ENCODE assay signal across 16 mouse cellular contexts in genomic region chr10:83728529-83728928, GRCm38 (mm10). TPM values are rescaled to one million over a fixed set of nuclear protein-coding genes. Genes with fewer than 3 reads are reported as not detected.
A peak's percentile ranks its signal among the peaks of the same experiment; 100 is the strongest.
DNase-seq lines count a peak whose midpoint lies in the region; ATAC-seq and TF ChIP-seq lines count a peak whose summit lies in the region.
"Had no signal": no experiment of that assay in that cellular context is flagged by ENCODE, and none has a peak within 500 bp of the region (broad histone marks: within the 10 kb centered on the region; RNA-seq: fewer than 3 reads in every experiment).

No protein-coding gene starts in this region.

- H3K4me2 ChIP-seq in forebrain, embryonic 14.5 days (ENCODE audit: low read length): no peak overlapping the region
- no peak overlapping the region for H3K4me2 ChIP-seq in forebrain, postnatal 0 days (ENCODE audit: low read depth)
- H3K4me2 ChIP-seq in liver, embryonic 12.5 days: no peak overlapping the region
- H3K4me2 ChIP-seq in CH12.LX (ENCODE audit: insufficient read depth, low read depth, poor library complexity, severe bottlenecking): 0 out of 2 replicates have a peak overlapping the region, but pooled peaks have one; percentile 18
- H3K4me2 ChIP-seq: liver, embryonic 13.5 days had no signal

- TF ChIP-seq CTCF in forebrain, postnatal 0 days (IDR thresholded peaks at IDR 0.05; ENCODE audit: low read depth): no peak
- TF ChIP-seq CTCF in CH12.LX (conservative IDR thresholded peaks at IDR 0.05 in 1 of 2, IDR thresholded peaks at IDR 0.05 in 1 of 2; ENCODE audit: low read depth in 2 of 2, low read length in 2 of 2): no peak

- no peak for TF ChIP-seq RAD21 in CH12.LX (IDR thresholded peaks at IDR 0.05; ENCODE audit: low read depth, low read length)

- no peaks in the 10 kb centered on the region; the same call in 1 of the 2 replicates for H3K9me3 ChIP-seq in forebrain, embryonic 14.5 days (replicated peaks; ENCODE audit: control insufficient read depth, low read length)
- H3K9me3 ChIP-seq in forebrain, postnatal 0 days (ENCODE audit: low read length): no peaks in the 10 kb centered on the region
- no peaks in the 10 kb centered on the region; the same call in 1 of the 2 replicates for H3K9me3 ChIP-seq in liver, embryonic 12.5 days (replicated peaks)
- H3K9me3 ChIP-seq in CH12.LX (replicated peaks; ENCODE audit: low read length): peaks cover 6% of the 10 kb centered on the region
- H3K9me3 ChIP-seq: liver, embryonic 13.5 days had no signal

- no peaks in the 10 kb centered on the region for H3K27me3 ChIP-seq in forebrain, embryonic 14.5 days (replicated peaks; ENCODE audit: control insufficient read depth, insufficient read depth, low read length)
- H3K27me3 ChIP-seq in forebrain, postnatal 0 days (ENCODE audit: insufficient read depth, low read length): no peaks in the 10 kb centered on the region
- peaks cover 9% of the 10 kb centered on the region for H3K27me3 ChIP-seq in liver, embryonic 12.5 days (replicated peaks)
- H3K27me3 ChIP-seq in CH12.LX (replicated peaks): peaks cover 2% of the 10 kb centered on the region

- H3K9ac ChIP-seq in forebrain, embryonic 14.5 days (ENCODE audit: low read length): no peak overlapping the region
- H3K9ac ChIP-seq in forebrain, postnatal 0 days: no peak overlapping the region
- no peak overlapping the region for H3K9ac ChIP-seq in liver, embryonic 12.5 days
- no peak overlapping the region for H3K9ac ChIP-seq in CH12.LX (ENCODE audit: insufficient read depth, low read depth)
- H3K9ac ChIP-seq: liver, embryonic 13.5 days had no signal

- dilution Hi-C loops in CH12.LX (cut with MboI; ENCODE audit: extremely low pct_ligation_motif_present, extremely low pct_unique_long_range_greater_than_20kb, low sequenced_read_pairs): no loop called here

- no peak for TF ChIP-seq POLR2A in CH12.LX (IDR thresholded peaks at IDR 0.05; ENCODE audit: low read depth, low read length)

- ATAC-seq in forebrain, embryonic 14.5 days: peak; percentile 29; the same call in 1 of the 2 replicates
- no peak for ATAC-seq in forebrain, postnatal 0 days
- ATAC-seq in liver, embryonic 12.5 days: 0 out of 2 replicates have a peak, but pooled peaks have one; percentile 18

- no peak overlapping the region for H3K4me3 ChIP-seq in forebrain, embryonic 14.5 days (ENCODE audit: low read depth, low read length)
- H3K4me3 ChIP-seq in forebrain, postnatal 0 days (ENCODE audit: low read depth, low read length): no peak overlapping the region
- H3K4me3 ChIP-seq in liver, embryonic 12.5 days: no peak overlapping the region
- no peak overlapping the region for H3K4me3 ChIP-seq in CH12.LX (replicated peaks in 1 of 3; ENCODE audit: low read depth in 2 of 3, low read length in 2 of 3, poor library complexity in 1 of 3)
- H3K4me3 ChIP-seq: liver, embryonic 13.5 days; megakaryocyte, embryonic 14.5 days; myocyte had no signal

- in situ Hi-C loops in CH12.LX (cut with MboI; ENCODE audit: low pct_ligation_motif_present, low pct_unique_long_range_greater_than_20kb, low sequenced_read_pairs): no loop called here

- no peak for DNase-seq in forebrain, embryonic 14.5 days (ENCODE audit: low spot score)
- DNase-seq in forebrain, postnatal 0 days: no peak
- no peak for DNase-seq in liver
- no peak for DNase-seq in CH12.LX (ENCODE audit: extremely low read depth)
- peak; percentile 73 for DNase-seq in thymus, postnatal 0 days (ENCODE audit: low spot score)
- no peak for DNase-seq in gastrocnemius, adult 18-20 months (ENCODE audit: low spot score)
- DNase-seq in ovary, postnatal 36 days (ENCODE audit: low spot score): no peak
- DNase-seq: adrenal gland, postnatal 10 days; B cell, adult 2 months; cerebellum, adult 2 months; liver, embryonic 13.5 days; lung, postnatal 10 days had no signal

- WGBS in forebrain, embryonic 14.5 days: 82% methylated on average over 6 of the region's 6 CpGs
- WGBS in forebrain, postnatal 0 days: 83% methylated on average over 6 of the region's 6 CpGs
- WGBS in liver, embryonic 12.5 days (ENCODE audit: insufficient replicate concordance): 65% methylated on average over 6 of the region's 6 CpGs

- no peaks in the 10 kb centered on the region for H3K36me3 ChIP-seq in forebrain, embryonic 14.5 days (ENCODE audit: control insufficient read depth, insufficient read depth, low read length)
- H3K36me3 ChIP-seq in forebrain, postnatal 0 days (ENCODE audit: insufficient read depth): no peaks in the 10 kb centered on the region
- no peaks in the 10 kb centered on the region for H3K36me3 ChIP-seq in liver, embryonic 12.5 days
- no peaks in the 10 kb centered on the region for H3K36me3 ChIP-seq in CH12.LX (replicated peaks in 1 of 2; ENCODE audit: control insufficient read depth in 1 of 2, insufficient read depth in 1 of 2, low read length in 1 of 2)
- H3K36me3 ChIP-seq: liver, embryonic 13.5 days had no signal

- no peak for TF ChIP-seq EP300 in CH12.LX (IDR thresholded peaks at IDR 0.05; ENCODE audit: low read length)

- H3K79me2 ChIP-seq in CH12.LX (replicated peaks; ENCODE audit: control insufficient read depth, extremely low read depth, insufficient read depth, poor library complexity, severe bottlenecking): no peaks in the 10 kb centered on the region

- H3K27ac ChIP-seq in forebrain, embryonic 14.5 days (ENCODE audit: low read depth, low read length): no peak overlapping the region
- no peak overlapping the region for H3K27ac ChIP-seq in forebrain, postnatal 0 days (ENCODE audit: low read depth, low read length)
- H3K27ac ChIP-seq in liver, embryonic 12.5 days: no peak overlapping the region
- no peak overlapping the region for H3K27ac ChIP-seq in CH12.LX (ENCODE audit: insufficient read depth, low read depth)
- H3K27ac ChIP-seq: liver, embryonic 13.5 days had no signal

- 0 out of 2 replicates have a peak, but pooled peaks cover under 1% of the 10 kb centered on the region for H3K4me1 ChIP-seq in forebrain, embryonic 14.5 days (ENCODE audit: control insufficient read depth, insufficient read depth, low read length)
- H3K4me1 ChIP-seq in forebrain, postnatal 0 days (ENCODE audit: insufficient read depth): peaks cover 3% of the 10 kb centered on the region; the same call in 1 of the 2 replicates
- no peaks in the 10 kb centered on the region for H3K4me1 ChIP-seq in liver, embryonic 12.5 days
- H3K4me1 ChIP-seq in CH12.LX (ENCODE audit: control insufficient read depth in 1 of 2, insufficient read depth in 2 of 2): peaks cover 6 to 10% of the 10 kb centered on the region in 2 experiments; a peak in 3 of 4 replicates
- H3K4me1 ChIP-seq: megakaryocyte, embryonic 14.5 days had no signal

TF ChIP-seq in CH12.LX, 34 proteins besides CTCF, POLR2A, EP300 and RAD21:
- no peak for TF ChIP-seq CHD1 (IDR thresholded peaks at IDR 0.05; ENCODE audit: low read depth, low read length)
- no peak for TF ChIP-seq GABPA (IDR thresholded peaks at IDR 0.05; ENCODE audit: insufficient replicate concordance, low read depth, low read length)
- TF ChIP-seq MAZ (IDR thresholded peaks at IDR 0.05; ENCODE audit: low read depth, low read length): no peak
- no peak for TF ChIP-seq TCF12 (IDR thresholded peaks at IDR 0.05; ENCODE audit: low read depth, low read length)
- no peak for TF ChIP-seq MXI1 (IDR thresholded peaks at IDR 0.05; ENCODE audit: low read depth, low read length)
- no peak for TF ChIP-seq IRF4 (IDR thresholded peaks at IDR 0.05; ENCODE audit: low read depth, low read length)
- no peak for TF ChIP-seq KAT2A (IDR thresholded peaks at IDR 0.05; ENCODE audit: insufficient replicate concordance, low read length)
- TF ChIP-seq PAX5 (IDR thresholded peaks at IDR 0.05; ENCODE audit: low read length): no peak
- no peak for TF ChIP-seq NELFE (IDR thresholded peaks at IDR 0.05; ENCODE audit: low read depth, low read length)
- no peak for TF ChIP-seq BHLHE40 (IDR thresholded peaks at IDR 0.05; ENCODE audit: low read depth, low read length)

RNA-seq across cellular contexts. Expression of gene 1500009L16Rik, which starts 5.9 kb away (rescaled TPM):
- polyA plus RNA-seq in forebrain, embryonic 14.5 days (2014; fragmentation: Nextera tagmentation; extraction: Ambion mirVana): 54.0 and 61.5 TPM in 2 replicates
- total RNA-seq in forebrain, postnatal 0 days (2014; rRNA removed): 44.4 and 47.1 TPM in 2 replicates
- 96.9 and 98.6 TPM in 2 replicates for polyA plus RNA-seq in forebrain, postnatal 0 days (2015; fragmentation: Nextera tagmentation; extraction: Ambion mirVana)
- 3.5 and 4.9 TPM in 2 replicates for polyA plus RNA-seq in liver, embryonic 12.5 days (2016; fragmentation: Nextera tagmentation; extraction: Ambion mirVana)
- 0.34 and 1.0 TPM in 2 replicates for total RNA-seq in CH12.LX (2012; rRNA removed)
- total RNA-seq in CH12.LX (2014; rRNA removed): 1.2 and 1.3 TPM in 2 replicates
- 0.89 and 1.4 TPM in 2 replicates for polyA plus RNA-seq in CH12.LX (2012; ENCODE audit: insufficient read length, low read depth)
- 72.5 and 75.0 TPM in 2 replicates for polyA plus RNA-seq in thymus, postnatal 0 days (2015; fragmentation: Nextera tagmentation; extraction: Ambion mirVana)
- total RNA-seq in gastrocnemius, adult 18-20 months (2021): under 1 TPM; 0.27 to 0.88 TPM
- total RNA-seq: MEL had no signal
- polyA plus RNA-seq: myocyte had no signal
